Mouse (Mus musculus) liver, embryonic 14.5 days (tissue): ENCODE measurements around the gene Tollip. TPM values are rescaled to one million over a fixed set of nuclear protein-coding genes. Genes with fewer than 3 reads are reported as not detected.

Source experiments
- ATAC-seq: fragments of 200-750 bp; cut with Nextera tagmentation; 2 replicates; pipeline ENCODE4 v1.8.0; 2017; ENCODE audit warnings: moderate number of reproducible peaks, mild to moderate bottlenecking, moderate library complexity; ENCODE audit not compliant: insufficient read depth
- DNase-seq, 3 experiments: peaks; one replicate each; pipeline ENCODE4 v3.0.0-alpha.2; 2012 to 2013; ENCODE audit warnings: low read depth in 3 of 3, low spot score in 3 of 3
- H3K27ac ChIP-seq: fragments of 300-500 bp; sonication (generic); 2 replicates; pipeline ENCODE4 v1.5.1; 2014; ENCODE audit warnings: moderate library complexity, mild to moderate bottlenecking, control low read depth, inconsistent platforms
- H3K27me3 ChIP-seq: fragments of 300-500 bp; sonication (generic); 2 replicates; pipeline ENCODE4 v1.6.1; 2014; ENCODE audit warnings: mild to moderate bottlenecking, low read length, moderate library complexity; ENCODE audit not compliant: control insufficient read depth, insufficient read depth
- H3K36me3 ChIP-seq: fragments of 300-500 bp; sonication (generic); replicated peaks from 2 replicates; pipeline ENCODE4 v1.6.1; 2014; ENCODE audit warnings: low read depth; ENCODE audit not compliant: control insufficient read depth, insufficient read depth
- H3K4me1 ChIP-seq, 2 experiments: fragments of 200-500 bp in 1 of 2; fragments of 300-500 bp in 1 of 2; sonication (generic) in 1 of 2; replicated peaks; 2 replicates each; pipeline ENCODE4 v1.6.1; 2012 to 2014; ENCODE audit warnings: antibody characterized with exemption in 1 of 2, inconsistent platforms in 1 of 2, low read length in 1 of 2; ENCODE audit not compliant: control insufficient read depth in 2 of 2, insufficient read depth in 2 of 2
- H3K4me2 ChIP-seq: fragments of 300-500 bp; sonication (generic); 2 replicates; pipeline ENCODE4 v1.6.1; 2014; ENCODE audit warnings: low read depth, mild to moderate bottlenecking, control low read depth, moderate library complexity
- H3K4me3 ChIP-seq, 2 experiments: fragments of 200-500 bp in 1 of 2; fragments of 300-500 bp in 1 of 2; sonication (generic) in 1 of 2; 2 replicates each; pipeline ENCODE4 v1.5.1; 2012 to 2014; ENCODE audit warnings: low read depth in 2 of 2, low read length in 2 of 2, mild to moderate bottlenecking in 2 of 2, control low read depth in 1 of 2, inconsistent platforms in 1 of 2, moderate library complexity in 1 of 2; ENCODE audit not compliant: insufficient read depth in 1 of 2
- H3K9ac ChIP-seq: fragments of 300-500 bp; sonication (generic); replicated peaks from 2 replicates; pipeline ENCODE4 v1.6.1; 2014; ENCODE audit warnings: mild to moderate bottlenecking, control low read depth, moderate library complexity
- H3K9me3 ChIP-seq: fragments of 300-500 bp; sonication (generic); 2 replicates; pipeline ENCODE4 v1.6.1; 2016; ENCODE audit warnings: low read length, mixed read lengths; ENCODE audit not compliant: control insufficient read depth
- CTCF ChIP-seq: IDR thresholded peaks from 2 replicates; pipeline ENCODE4 v1.5.1; 2016; ENCODE audit warnings: antibody characterized with exemption, low read depth, control low read depth
- EP300 ChIP-seq: IDR thresholded peaks from 2 replicates; pipeline ENCODE4 v1.6.1; 2016; ENCODE audit warnings: antibody characterized with exemption, low read depth
- WGBS: fragments of 180-500 bp; shearing (Covaris S2); extraction: QIAGEN DNeasy Blood & Tissue Kit; methylation state at CpG from one replicate; pipeline ENCODE4 v1.1.7; 2014; ENCODE audit not compliant: insufficient replicate concordance; 5-methylcytosine and 5-hydroxymethylcytosine counted together
- polyA plus RNA-seq, 2 experiments: library from polyadenylated mRNA; depleted of rRNA in 1 of 2; stranded (reverse) in 1 of 2; unstranded in 1 of 2; fragments of >200 nt; fragmentation: Nextera tagmentation in 1 of 2; extraction: Ambion mirVana in 1 of 2; gene quantifications; 2 replicates each; pipeline versions ENCODE4 v1.2.1 to v1.2.3; 2012 to 2014

Tollip gene
- polyA plus RNA-seq, 2 experiments, result 15.3 to 18.0 TPM

DNA sequence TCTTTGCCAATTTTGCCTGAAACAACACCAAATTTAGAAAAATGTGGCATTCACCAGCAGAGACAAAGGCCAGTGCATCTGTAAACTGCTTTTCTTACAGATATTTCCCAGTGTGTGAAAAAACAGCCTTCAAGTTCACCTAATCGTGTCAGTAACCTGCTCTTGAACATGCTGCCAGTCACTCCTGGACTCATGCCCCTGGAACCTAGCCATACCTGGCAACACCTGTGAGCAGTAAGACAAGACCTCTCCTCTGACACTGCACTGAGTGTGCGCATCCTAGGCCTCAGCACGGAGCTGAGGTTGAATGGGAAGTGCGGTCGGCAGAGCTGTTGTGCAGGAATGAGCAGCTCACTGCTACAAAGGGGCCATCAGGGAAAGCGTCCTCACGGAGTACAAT is 26.2 kb downstream of the Tollip start:
- Histone ChIP-seq H3K27ac (no peak overlapping the region), H3K9me3 (no peaks in the 10 kb centered on the region), H3K4me3 (no peak overlapping the region), H3K9ac (no peak overlapping the region), H3K27me3 (no peaks in the 10 kb centered on the region), H3K4me1 (no peaks in the 10 kb centered on the region), H3K36me3 (peaks cover 49% of the 10 kb centered on the region), H3K4me2 (no peak overlapping the region)
- no peak for TF ChIP-seq CTCF
- no peak for TF ChIP-seq EP300
- no peak for DNase-seq
- WGBS, result 91% methylated on average over 7 of the region's 7 CpGs
- no peak for ATAC-seq

DNA sequence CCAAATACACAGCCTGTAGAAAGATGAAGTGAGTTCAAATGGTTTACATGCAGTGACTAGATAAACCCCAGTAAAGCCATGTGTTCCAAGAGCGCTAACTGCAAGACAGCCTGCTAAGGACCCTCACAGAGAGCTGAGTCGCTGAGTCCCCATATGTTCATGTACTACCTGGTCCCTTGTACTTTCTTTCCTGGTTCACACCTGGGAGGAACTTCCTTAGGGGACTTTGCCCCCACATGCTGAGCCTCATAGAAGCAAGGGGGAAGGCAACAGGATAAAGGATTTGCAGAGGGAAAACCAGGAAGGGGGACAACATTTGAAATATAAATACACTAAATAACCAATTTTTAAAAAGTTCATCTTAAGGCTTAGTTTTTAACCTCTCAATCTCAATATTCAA is 39.5 kb downstream of the Tollip start:
- 82% methylated on average over 2 of the region's 2 CpGs for WGBS
- no peak overlapping the region for H3K4me2 ChIP-seq
- no peak for TF ChIP-seq CTCF
- no peak for TF ChIP-seq EP300
- no peaks in the 10 kb centered on the region for H3K9me3 ChIP-seq
- H3K9ac ChIP-seq, result no peak overlapping the region
- no peaks in the 10 kb centered on the region for H3K27me3 ChIP-seq
- no peak overlapping the region for H3K27ac ChIP-seq
- DNase-seq (no peak), ATAC-seq (no peak)
- H3K36me3 ChIP-seq, result peaks cover 18% of the 10 kb centered on the region
- H3K4me3 ChIP-seq, result no peak overlapping the region
- H3K4me1 ChIP-seq, result no peaks in the 10 kb centered on the region

DNA sequence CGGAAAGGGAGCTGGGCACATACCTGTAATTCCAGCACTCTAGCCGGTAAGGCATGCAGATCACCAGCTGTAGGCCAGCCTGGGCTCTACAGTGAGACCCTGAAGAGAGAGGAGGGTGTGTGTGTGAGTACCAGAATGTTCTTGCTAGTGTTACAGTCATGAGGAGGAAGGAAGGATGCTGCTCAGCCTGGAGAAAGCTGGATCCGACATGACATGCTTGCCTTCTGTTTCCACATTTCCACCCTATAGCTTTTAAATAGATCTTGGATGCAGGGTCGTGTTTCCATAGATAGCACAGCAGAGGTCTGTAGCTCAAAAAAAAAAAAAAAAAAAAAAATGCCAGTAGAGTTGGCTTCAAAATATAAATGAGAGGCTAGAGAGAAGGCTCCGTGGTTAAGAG is 43.4 kb downstream of the Tollip start:
- no peak for ATAC-seq

DNA sequence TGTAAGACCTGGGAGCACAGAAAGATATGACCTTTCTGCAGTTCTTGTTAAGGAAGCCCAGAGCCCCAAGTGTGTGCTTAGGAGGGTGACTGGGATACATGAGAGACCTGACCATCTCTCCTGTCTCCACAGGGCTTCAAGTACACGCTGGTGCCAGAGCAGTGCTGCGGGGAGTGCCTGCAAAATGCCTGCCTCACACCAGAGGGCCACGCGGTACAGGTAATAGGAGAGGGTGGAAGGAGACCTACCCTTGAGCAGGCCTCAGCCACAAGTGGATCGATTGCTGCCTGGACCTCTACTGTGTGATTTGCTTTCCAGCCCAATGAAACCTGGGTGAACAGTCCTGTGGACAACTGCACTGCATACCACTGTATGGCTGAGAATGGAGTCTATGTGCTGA is 47.8 kb downstream of the Tollip start:
- Histone ChIP-seq H3K4me3 (no peak overlapping the region), H3K4me2 (no peak overlapping the region), H3K36me3 (no peaks in the 10 kb centered on the region), H3K9me3 (no peaks in the 10 kb centered on the region), H3K27me3 (no peaks in the 10 kb centered on the region), H3K4me1 (no peaks in the 10 kb centered on the region), H3K27ac (no peak overlapping the region), H3K9ac (no peak overlapping the region)
- peak; percentile 47; the same call in 1 of the 2 replicates for TF ChIP-seq CTCF
- no peak for TF ChIP-seq EP300
- DNase-seq (no peak), ATAC-seq (no peak)
- WGBS, result 69% methylated on average over 5 of the region's 5 CpGs

More for the DNA sequence above, 43.4 kb downstream of the Tollip start:
- Histone ChIP-seq H3K36me3 (no peaks in the 10 kb centered on the region), H3K4me3 (no peak overlapping the region), H3K27me3 (no peaks in the 10 kb centered on the region), H3K9me3 (no peaks in the 10 kb centered on the region), H3K4me1 (no peaks in the 10 kb centered on the region), H3K27ac (no peak overlapping the region), H3K4me2 (no peak overlapping the region), H3K9ac (no peak overlapping the region)
- 72% methylated on average over 5 of the region's 5 CpGs for WGBS
- TF ChIP-seq CTCF (no peak), EP300 (no peak)
- no peak for DNase-seq

DNA sequence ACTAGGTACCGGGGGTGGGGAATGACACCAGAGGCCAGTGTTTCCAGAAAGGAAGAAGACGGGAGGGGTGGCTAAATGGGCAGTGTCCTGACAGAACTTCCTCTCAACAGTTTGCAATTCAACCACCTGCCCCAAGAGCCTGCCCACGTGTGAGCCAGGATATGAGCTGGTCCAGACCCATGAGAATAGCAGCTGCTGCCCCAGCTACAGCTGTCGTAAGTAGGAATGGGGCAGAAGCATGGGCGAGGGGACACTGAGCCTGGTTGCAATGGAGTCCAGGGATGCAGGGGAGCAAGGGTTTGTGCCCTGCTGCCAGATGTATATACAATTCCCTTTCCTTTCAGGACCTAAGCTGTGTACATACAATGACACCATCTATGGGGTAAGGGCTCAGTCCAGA is 48.7 kb downstream of the Tollip start:
- Histone ChIP-seq H3K27me3 (no peaks in the 10 kb centered on the region), H3K4me3 (no peak overlapping the region), H3K9me3 (no peaks in the 10 kb centered on the region), H3K27ac (no peak overlapping the region), H3K4me2 (no peak overlapping the region), H3K9ac (no peak overlapping the region), H3K4me1 (no peaks in the 10 kb centered on the region), H3K36me3 (no peaks in the 10 kb centered on the region)
- no peak for ATAC-seq
- TF ChIP-seq CTCF (no peak), EP300 (no peak)
- WGBS, result 48% methylated on average over 5 of the region's 5 CpGs
- DNase-seq, result no peak
